Mouse (Mus musculus): Measurements from ENCODE around the gene Fancc.

GRCm38 (mm10) chr13:63528164-63528675, 31.1 kb upstream of the Fancc start:
- TF ChIP-seq CTCF (IDR thresholded peaks at IDR 0.05; ENCODE audit: low read depth) (no peak), EP300 (IDR thresholded peaks at IDR 0.05; ENCODE audit: low read depth) (no peak)
